Mouse (Mus musculus): ENCODE results near the gene Pecam1.
A peak's percentile ranks its signal among the peaks of the same experiment; 100 is the strongest.
"Not testable (repeated sequence)": the region's sequence is repeated elsewhere in the genome, so short reads cannot be mapped to it uniquely, and the experiment has no call there.

The Pecam1 gene

GRCm38 (mm10) chr11:106627692-106628091, 122.7 kb downstream of the Pecam1 start:
- DNase-seq (ENCODE audit: low spot score), result peak; percentile 59

GRCm38 (mm10) chr11:106625577-106625976, 124.9 kb downstream of the Pecam1 start:
- no peak for DNase-seq (ENCODE audit: low spot score)

GRCm38 (mm10) chr11:106623629-106624028, 126.8 kb downstream of the Pecam1 start:
- DNase-seq (ENCODE audit: low spot score), result no peak

GRCm38 (mm10) chr11:106622056-106622455, 128.4 kb downstream of the Pecam1 start:
- DNase-seq (ENCODE audit: low spot score), result no peak

GRCm38 (mm10) chr11:106618768-106619167, 131.7 kb downstream of the Pecam1 start:
- not testable (repeated sequence) for DNase-seq (ENCODE audit: low spot score)

GRCm38 (mm10) chr11:106617821-106618580, 132.4 kb downstream of the Pecam1 start:
- no peak for DNase-seq (ENCODE audit: low spot score)

GRCm38 (mm10) chr11:106615561-106615960, 134.9 kb downstream of the Pecam1 start:
- peak; percentile 50 for DNase-seq (ENCODE audit: low spot score)

- DNase-seq (ENCODE audit: low spot score), result peak; percentile 17
Observed at GRCm38 (mm10) chr11:106614339-106614645, 136.1 kb downstream of the Pecam1 start.

- DNase-seq (ENCODE audit: low spot score), result no peak
Observed at GRCm38 (mm10) chr11:106613638-106614338, 136.6 kb downstream of the Pecam1 start.

GRCm38 (mm10) chr11:106612961-106613637, 137.3 kb downstream of the Pecam1 start, which contains the start of gene Tex2:
Tex2 (minus strand) TSS chr11:106613423.
- DNase-seq (ENCODE audit: low spot score), result peak; percentile 97

- no peak for DNase-seq (ENCODE audit: low spot score)
Observed at GRCm38 (mm10) chr11:106612209-106612960, 138.0 kb downstream of the Pecam1 start.

- no peak for DNase-seq (ENCODE audit: low spot score)
Observed at GRCm38 (mm10) chr11:106609731-106610130, 140.7 kb downstream of the Pecam1 start.

GRCm38 (mm10) chr11:106607316-106607715, 143.1 kb downstream of the Pecam1 start:
- DNase-seq (ENCODE audit: low spot score), result no peak

GRCm38 (mm10) chr11:106606042-106606441, 144.4 kb downstream of the Pecam1 start:
- DNase-seq (ENCODE audit: low spot score), result no peak

Measured in ovary, adult 18-20 months (tissue).